Comparison of ENCODE assay signal across 24 mouse cellular contexts in genomic region chr7:144268329-144268728, GRCm38 (mm10).
DNase-seq lines count a peak whose midpoint lies in the region; ATAC-seq and TF ChIP-seq lines count a peak whose summit lies in the region.
"Had no signal": no experiment of that assay in that cellular context is flagged by ENCODE, and none has a peak within 500 bp of the region (broad histone marks: within the 10 kb centered on the region; RNA-seq: fewer than 3 reads in every experiment).

No protein-coding gene starts in this region.

- 68% methylated on average over 7 of the region's 7 CpGs for WGBS in stomach, postnatal 0 days

- H3K4me2 ChIP-seq in stomach, postnatal 0 days (replicated peaks; ENCODE audit: low read depth) = no peak overlapping the region
- H3K4me2 ChIP-seq: embryonic facial prominence, embryonic 12.5 days; heart, embryonic 15.5 days; limb, embryonic 13.5 days; liver, embryonic 13.5 days; lung, embryonic 15.5 days; midbrain, embryonic 11.5 days; neural tube, embryonic 12.5 days had no signal

- ATAC-seq in stomach, postnatal 0 days (ENCODE audit: low FRiP score, low TSS enrichment) = no peak
- ATAC-seq: forebrain, embryonic 14.5 days; hindbrain, embryonic 16.5 days; intestine, postnatal 0 days had no signal

- no peak for TF ChIP-seq EP300 in stomach, postnatal 0 days (optimal IDR thresholded peaks at IDR 0.05)

- H3K9ac ChIP-seq in stomach, postnatal 0 days (ENCODE audit: low read length) = no peak overlapping the region
- H3K9ac ChIP-seq: embryonic facial prominence, embryonic 12.5 days; heart, embryonic 15.5 days; limb, embryonic 13.5 days; liver, embryonic 13.5 days; lung, embryonic 15.5 days; neural tube, embryonic 12.5 days had no signal

- intact Hi-C loops in gastrocnemius, postnatal 14 days (cut with DNase I; ENCODE audit: low total_unique reads) = no loop called here

- H3K9me3 ChIP-seq in stomach, postnatal 0 days (ENCODE audit: control insufficient read depth, low read length) = no peaks in the 10 kb centered on the region
- H3K9me3 ChIP-seq: embryonic facial prominence, embryonic 12.5 days; heart, embryonic 15.5 days; limb, embryonic 13.5 days; liver, embryonic 13.5 days; lung, embryonic 15.5 days; neural tube, embryonic 12.5 days had no signal

- peaks cover 11% of the 10 kb centered on the region for H3K4me1 ChIP-seq in cortical plate, adult 2 months (ENCODE audit: control insufficient read depth, insufficient read depth, low read length)
- no peaks in the 10 kb centered on the region for H3K4me1 ChIP-seq in stomach, postnatal 0 days (replicated peaks; ENCODE audit: control insufficient read depth, insufficient read depth)
- H3K4me1 ChIP-seq: embryonic facial prominence, embryonic 12.5 days; heart, embryonic 15.5 days; limb, embryonic 13.5 days; liver, embryonic 13.5 days; lung, embryonic 15.5 days; neural tube, embryonic 12.5 days had no signal

- TF ChIP-seq CTCF in cortical plate, adult 2 months (IDR thresholded peaks at IDR 0.05; ENCODE audit: extremely low read depth, insufficient read depth, low read length) = no peak
- TF ChIP-seq CTCF in stomach, postnatal 0 days (IDR thresholded peaks at IDR 0.05; ENCODE audit: low read depth) = no peak

- peak overlapping the region; percentile 69 for H3K27ac ChIP-seq in cortical plate, adult 2 months (ENCODE audit: insufficient read depth, low read length)
- no peak overlapping the region for H3K27ac ChIP-seq in stomach, postnatal 0 days (replicated peaks)
- H3K27ac ChIP-seq: embryonic facial prominence, embryonic 12.5 days; gastrocnemius, adult 2 months; heart, embryonic 15.5 days; limb, embryonic 13.5 days; liver, embryonic 13.5 days; lung, embryonic 15.5 days; macrophage; neural tube, embryonic 12.5 days had no signal

- no peak overlapping the region for H3K4me3 ChIP-seq in cortical plate, adult 2 months (ENCODE audit: insufficient read depth, low read length)
- no peak overlapping the region for H3K4me3 ChIP-seq in stomach, postnatal 0 days (ENCODE audit: low read depth, low read length)
- H3K4me3 ChIP-seq: embryonic facial prominence, embryonic 12.5 days; erythroblast, embryonic 14.5 days; gastrocnemius, adult 2 months; heart, embryonic 15.5 days; limb, embryonic 13.5 days; liver, embryonic 13.5 days; lung, embryonic 15.5 days; neural tube, embryonic 12.5 days had no signal

- peak; percentile 23 to 41 for DNase-seq in frontal cortex, postnatal 25 days (ENCODE audit: low spot score in 2 of 2)
- DNase-seq in layer of hippocampus, postnatal 36 days = peak; percentile 58 to 66
- peak; percentile 59 to 61 for DNase-seq in right cerebral cortex, postnatal 10 days (ENCODE audit: low spot score in 2 of 2)
- DNase-seq in gastrocnemius, postnatal 14 days = no peak
- no peak for DNase-seq in stomach, postnatal 0 days (ENCODE audit: low spot score)
- no peak for DNase-seq in adrenal gland, postnatal 4 days (ENCODE audit: low spot score in 2 of 2)
- DNase-seq: cerebellum, adult 8-10 months; gastrocnemius, adult 2 months; heart, adult 11 months; heart, postnatal 4 days; liver, embryonic 13.5 days; thymus, postnatal 4 days had no signal

- no peaks in the 10 kb centered on the region for H3K27me3 ChIP-seq in stomach, postnatal 0 days (ENCODE audit: control insufficient read depth, insufficient read depth, low read length)
- H3K27me3 ChIP-seq: embryonic facial prominence, embryonic 12.5 days; heart, embryonic 15.5 days; limb, embryonic 13.5 days; liver, embryonic 13.5 days; lung, embryonic 15.5 days; neural tube, embryonic 12.5 days had no signal

- H3K36me3 ChIP-seq in stomach, postnatal 0 days (ENCODE audit: control insufficient read depth, insufficient read depth, low read length) = no peaks in the 10 kb centered on the region
- H3K36me3 ChIP-seq: embryonic facial prominence, embryonic 12.5 days; heart, embryonic 15.5 days; limb, embryonic 13.5 days; liver, embryonic 13.5 days; lung, embryonic 15.5 days; neural tube, embryonic 12.5 days had no signal

- no peak for TF ChIP-seq POLR2A in cortical plate, adult 2 months (IDR thresholded peaks at IDR 0.05; ENCODE audit: extremely low read depth, insufficient read depth, low read length)

Comparison
In these comparisons a context has a peak if more than half of its experiments do, and no peak if none do; other contexts are left out.
1. DNase-seq: peak in frontal cortex, postnatal 25 days (2 of 2), layer of hippocampus, postnatal 36 days (2 of 2) and right cerebral cortex, postnatal 10 days (2 of 2); none in gastrocnemius, postnatal 14 days (single experiment), stomach, postnatal 0 days (single experiment) and adrenal gland, postnatal 4 days (0 of 2).